Mouse (Mus musculus) lung, embryonic 16.5 days (tissue): ENCODE results near the gene Olfr1181. TPM values are rescaled to one million over a fixed set of nuclear protein-coding genes. Genes with fewer than 3 reads are reported as not detected.
"Not testable (repeated sequence)": the region's sequence is repeated elsewhere in the genome, so short reads cannot be mapped to it uniquely, and the experiment has no call there.

ENCODE experiments used
- ATAC-seq: fragments of 200-750 bp; cut with Nextera tagmentation; 2 replicates; pipeline ENCODE4 v1.8.0; 2017; ENCODE audit warnings: low read depth, mild to moderate bottlenecking, moderate library complexity
- H3K27ac ChIP-seq: fragments of 300-500 bp; sonication (generic); 2 replicates; pipeline ENCODE4 v1.5.1; 2014; ENCODE audit warnings: mild to moderate bottlenecking, control low read depth, low read length
- H3K27me3 ChIP-seq: fragments of 300-500 bp; sonication (generic); 2 replicates; pipeline ENCODE4 v1.6.1; 2014; ENCODE audit warnings: low read depth, low read length, mixed read lengths; ENCODE audit not compliant: control insufficient read depth, insufficient read depth
- H3K36me3 ChIP-seq: fragments of 300-500 bp; sonication (generic); 2 replicates; pipeline ENCODE4 v1.6.1; 2014; ENCODE audit warnings: low read length; ENCODE audit not compliant: control insufficient read depth, insufficient read depth
- H3K4me1 ChIP-seq: fragments of 300-500 bp; sonication (generic); replicated peaks from 2 replicates; pipeline ENCODE4 v1.6.1; 2014; ENCODE audit warnings: low read length, mixed read lengths; ENCODE audit not compliant: control insufficient read depth, insufficient read depth
- H3K4me2 ChIP-seq: fragments of 300-500 bp; sonication (generic); 2 replicates; pipeline ENCODE4 v1.6.1; 2014; ENCODE audit warnings: low read depth, low read length, control low read depth
- H3K4me3 ChIP-seq: fragments of 300-500 bp; sonication (generic); 2 replicates; pipeline ENCODE4 v1.5.1; 2014; ENCODE audit warnings: mild to moderate bottlenecking, low read length, control low read depth
- H3K9ac ChIP-seq: fragments of 300-500 bp; sonication (generic); 2 replicates; pipeline ENCODE4 v1.6.1; 2014; ENCODE audit warnings: low read length, control low read depth
- H3K9me3 ChIP-seq: fragments of 300-500 bp; sonication (generic); 2 replicates; pipeline ENCODE4 v1.6.1; 2016; ENCODE audit warnings: low read length; ENCODE audit not compliant: control insufficient read depth
- WGBS: fragments of 180-500 bp; shearing (Covaris S2); extraction: QIAGEN DNeasy Blood & Tissue Kit; methylation state at CpG from one replicate; pipeline ENCODE4 v1.1.7; 2014; 5-methylcytosine and 5-hydroxymethylcytosine counted together
- polyA plus RNA-seq: library from polyadenylated mRNA; unstranded; fragments of >200 nt; fragmentation: Nextera tagmentation; extraction: Ambion mirVana; gene quantifications from 2 replicates; pipeline ENCODE4 v1.2.1, GENCODE M21; 2015

The Olfr1181 gene
- polyA plus RNA-seq: not detected in 2 replicates

- Histone ChIP-seq H3K9me3 (no peaks in the 10 kb centered on the region), H3K4me3 (no peak within 1 kb of the TSS), H3K9ac (no peak within 1 kb of the TSS), H3K4me2 (no peak within 1 kb of the TSS), H3K27me3 (no peaks in the 10 kb centered on the region), H3K27ac (no peak within 1 kb of the TSS), H3K4me1 (no peaks in the 10 kb centered on the region), H3K36me3 (no peaks in the 10 kb centered on the region)
- ATAC-seq: no peak
- 79% methylated on average over 1 of the region's 1 CpGs for WGBS
Observed at GRCm38 (mm10) chr2:88426071-88426470, at the start of gene Olfr1181. Gene Olfr1181, minus strand, starts transcription at chr2:88426171.

- H3K4me1 ChIP-seq, H3K4me2 ChIP-seq, H3K36me3 ChIP-seq, H3K9ac ChIP-seq, H3K4me3 ChIP-seq, H3K27me3 ChIP-seq, ATAC-seq, H3K9me3 ChIP-seq, H3K27ac ChIP-seq: not testable (repeated sequence)
- 72% methylated on average over 1 of the region's 1 CpGs for WGBS
Observed at GRCm38 (mm10) chr2:88454567-88454966, 28.6 kb upstream of the Olfr1181 start, which contains the start of gene Olfr1183. Gene Olfr1183, plus strand, starts transcription at chr2:88454867.

- no peak within 1 kb of the TSS for H3K9ac ChIP-seq
- H3K36me3 ChIP-seq: no peaks in the 10 kb centered on the region
- ATAC-seq: no peak
- no peaks in the 10 kb centered on the region for H3K27me3 ChIP-seq
- WGBS: 91% methylated on average over 1 of the region's 1 CpGs
- no peaks in the 10 kb centered on the region for H3K9me3 ChIP-seq
- H3K4me3 ChIP-seq: no peak within 1 kb of the TSS
- no peak within 1 kb of the TSS for H3K4me2 ChIP-seq
- H3K27ac ChIP-seq: no peak within 1 kb of the TSS
- no peaks in the 10 kb centered on the region for H3K4me1 ChIP-seq
Observed at GRCm38 (mm10) chr2:88449031-88449430, 23.1 kb upstream of the Olfr1181 start, which contains the start of gene Gm13757. Gene Gm13757, minus strand, starts transcription at chr2:88449131.

- no peaks in the 10 kb centered on the region for H3K4me1 ChIP-seq
- no peak for ATAC-seq
- H3K4me3 ChIP-seq: no peak within 1 kb of the TSS
- H3K27me3 ChIP-seq: no peaks in the 10 kb centered on the region
- H3K9ac ChIP-seq: no peak within 1 kb of the TSS
- no peak within 1 kb of the TSS for H3K4me2 ChIP-seq
- H3K27ac ChIP-seq: no peak within 1 kb of the TSS
- H3K36me3 ChIP-seq: no peaks in the 10 kb centered on the region
- no peaks in the 10 kb centered on the region for H3K9me3 ChIP-seq
- 69% methylated on average over 2 of the region's 2 CpGs for WGBS
Observed at GRCm38 (mm10) chr2:88419051-88419450, 6.9 kb downstream of the Olfr1181 start, which contains the start of gene Olfr1180. Gene Olfr1180, minus strand, starts transcription at chr2:88419151.

GRCm38 (mm10) chr2:88406353-88406752, 19.6 kb downstream of the Olfr1181 start, which contains the start of gene Olfr1179:
Gene Olfr1179, minus strand, starts transcription at chr2:88406453.
- no peaks in the 10 kb centered on the region for H3K36me3 ChIP-seq
- H3K4me2 ChIP-seq: no peak within 1 kb of the TSS
- no peaks in the 10 kb centered on the region for H3K9me3 ChIP-seq
- H3K27ac ChIP-seq: no peak within 1 kb of the TSS
- no peak within 1 kb of the TSS for H3K9ac ChIP-seq
- 67% methylated on average over 3 of the region's 3 CpGs for WGBS
- H3K4me1 ChIP-seq: no peaks in the 10 kb centered on the region
- H3K4me3 ChIP-seq: no peak within 1 kb of the TSS
- no peak for ATAC-seq
- H3K27me3 ChIP-seq: no peaks in the 10 kb centered on the region

- Histone ChIP-seq H3K4me2 (no peak within 1 kb of the TSS), H3K4me3 (no peak within 1 kb of the TSS), H3K27me3 (no peaks in the 10 kb centered on the region), H3K27ac (no peak within 1 kb of the TSS), H3K36me3 (no peaks in the 10 kb centered on the region), H3K9me3 (no peaks in the 10 kb centered on the region), H3K4me1 (no peaks in the 10 kb centered on the region), H3K9ac (no peak within 1 kb of the TSS)
- WGBS: 82% methylated on average over 1 of the region's 1 CpGs
- no peak for ATAC-seq
Observed at GRCm38 (mm10) chr2:88386762-88387161, 39.2 kb downstream of the Olfr1181 start, which contains the start of gene Olfr1178. Gene Olfr1178, plus strand, starts transcription at chr2:88387062.

Other genes starting within 250 kb of the Olfr1181 start
- not detected in 2 replicates for gene Olfr1168, start 244.3 kb downstream of the Olfr1181 start, polyA plus RNA-seq
- not detected in 2 replicates for gene Olfr1170, start 197.8 kb downstream of the Olfr1181 start, polyA plus RNA-seq
- gene Olfr1173, start 146.3 kb downstream of the Olfr1181 start, polyA plus RNA-seq: not detected in 2 replicates
- not detected in 2 replicates for gene Olfr1174-ps, start 111.0 kb downstream of the Olfr1181 start, polyA plus RNA-seq
- not detected in 2 replicates for gene Olfr1175-ps, start 99.0 kb downstream of the Olfr1181 start, polyA plus RNA-seq
- gene Olfr1176, start 89.5 kb downstream of the Olfr1181 start, polyA plus RNA-seq: not detected in 2 replicates
- gene Olfr1177-ps, start 79.7 kb downstream of the Olfr1181 start, polyA plus RNA-seq: not detected in 2 replicates
- not detected in 2 replicates for gene Olfr1178, start 39.1 kb downstream of the Olfr1181 start, polyA plus RNA-seq
- not detected in 2 replicates for gene Olfr1179, start 19.7 kb downstream of the Olfr1181 start, polyA plus RNA-seq
- not detected in 2 replicates for gene Olfr1180, start 7.0 kb downstream of the Olfr1181 start, polyA plus RNA-seq
- gene Gm13757, start 23.0 kb upstream of the Olfr1181 start, polyA plus RNA-seq: not detected in 2 replicates
- gene Olfr1183, start 28.7 kb upstream of the Olfr1181 start, polyA plus RNA-seq: not detected in 2 replicates
- gene Olfr1184, start 57.4 kb upstream of the Olfr1181 start, polyA plus RNA-seq: not detected in 2 replicates
- not detected in 2 replicates for gene Olfr1185-ps1, start 67.1 kb upstream of the Olfr1181 start, polyA plus RNA-seq
- gene Olfr1186, start 92.4 kb upstream of the Olfr1181 start, polyA plus RNA-seq: not detected in 2 replicates
- gene Olfr1188, start 130.8 kb upstream of the Olfr1181 start, polyA plus RNA-seq: not detected in 2 replicates
- gene Olfr1189, start 160.3 kb upstream of the Olfr1181 start, polyA plus RNA-seq: not detected in 2 replicates
- gene Olfr1191-ps1, start 214.4 kb upstream of the Olfr1181 start, polyA plus RNA-seq: not detected in 2 replicates
- not detected in 2 replicates for gene Olfr1192-ps1, start 222.3 kb upstream of the Olfr1181 start, polyA plus RNA-seq
- not detected in 2 replicates for gene Olfr1193, start 249.5 kb upstream of the Olfr1181 start, polyA plus RNA-seq